Mouse (Mus musculus) heart, postnatal 0 days (tissue): ENCODE results near the gene Nipal1. TPM values are rescaled to one million over a fixed set of nuclear protein-coding genes. Genes with fewer than 3 reads are reported as not detected.

ENCODE experiments used
- ATAC-seq: fragments of 200-750 bp; cut with Nextera tagmentation; 2 replicates; pipeline ENCODE4 v1.8.0; 2017; ENCODE audit warnings: low read depth, moderate number of reproducible peaks, moderate library complexity; ENCODE audit not compliant: insufficient read depth
- DNase-seq: peaks from one replicate; pipeline ENCODE4 v3.0.0-alpha.2; 2016; ENCODE audit warnings: low spot score
- H3K27ac ChIP-seq: fragments of 300-500 bp; sonication (generic); 2 replicates; pipeline ENCODE4 v1.5.1; 2014; ENCODE audit warnings: low read depth, mild to moderate bottlenecking
- H3K27me3 ChIP-seq: fragments of 300-500 bp; sonication (generic); 2 replicates; pipeline ENCODE4 v1.6.1; 2014; ENCODE audit warnings: low read length, mixed read lengths; ENCODE audit not compliant: control insufficient read depth, insufficient read depth
- H3K36me3 ChIP-seq: fragments of 300-500 bp; sonication (generic); replicated peaks from 2 replicates; pipeline ENCODE4 v1.6.1; 2014; ENCODE audit warnings: low read length, mixed read lengths; ENCODE audit not compliant: control insufficient read depth, insufficient read depth
- H3K4me1 ChIP-seq: fragments of 300-500 bp; sonication (generic); 2 replicates; pipeline ENCODE4 v1.6.1; 2014; ENCODE audit warnings: antibody characterized with exemption; ENCODE audit not compliant: control insufficient read depth, insufficient read depth
- H3K4me2 ChIP-seq: fragments of 300-500 bp; sonication (generic); 2 replicates; pipeline ENCODE4 v1.6.1; 2014; ENCODE audit warnings: low read depth, mild to moderate bottlenecking, low read length, moderate library complexity
- H3K4me3 ChIP-seq: fragments of 300-500 bp; sonication (generic); 2 replicates; pipeline ENCODE4 v1.5.1; 2014; ENCODE audit warnings: low read depth, low read length
- H3K9ac ChIP-seq: fragments of 300-500 bp; sonication (generic); replicated peaks from 2 replicates; pipeline ENCODE4 v1.6.1; 2014; ENCODE audit warnings: low read depth, low read length, mixed read lengths
- H3K9me3 ChIP-seq: fragments of 300-500 bp; sonication (generic); replicated peaks from 2 replicates; pipeline ENCODE4 v1.6.1; 2016; ENCODE audit warnings: low read length; ENCODE audit not compliant: control insufficient read depth
- CTCF ChIP-seq: IDR thresholded peaks from 2 replicates; pipeline ENCODE4 v1.5.1; 2016; ENCODE audit warnings: antibody characterized with exemption, control low read depth, low read depth
- EP300 ChIP-seq: IDR thresholded peaks from 2 replicates; pipeline ENCODE4 v1.6.1; 2016; ENCODE audit warnings: antibody characterized with exemption, low read depth
- WGBS: fragments of 180-500 bp; shearing (Covaris S2); extraction: QIAGEN DNeasy Blood & Tissue Kit; methylation state at CpG from one replicate; pipeline ENCODE4 v1.1.7; 2014; 5-methylcytosine and 5-hydroxymethylcytosine counted together
- polyA plus RNA-seq: library from polyadenylated mRNA; unstranded; fragments of >200 nt; fragmentation: Nextera tagmentation; extraction: Ambion mirVana; gene quantifications from 2 replicates; pipeline ENCODE4 v1.2.1, GENCODE M21; 2015
- total RNA-seq: library from RNA; depleted of rRNA; stranded (reverse); fragments of >200 nt; gene quantifications from 2 replicates; pipeline ENCODE4 v1.2.3, GENCODE M21; 2014; ENCODE audit warnings: low replicate concordance

Nipal1 gene
- total and polyA plus RNA-seq, 2 experiments from 2014 or later: 0.46 TPM; not detected in 1

DNA sequence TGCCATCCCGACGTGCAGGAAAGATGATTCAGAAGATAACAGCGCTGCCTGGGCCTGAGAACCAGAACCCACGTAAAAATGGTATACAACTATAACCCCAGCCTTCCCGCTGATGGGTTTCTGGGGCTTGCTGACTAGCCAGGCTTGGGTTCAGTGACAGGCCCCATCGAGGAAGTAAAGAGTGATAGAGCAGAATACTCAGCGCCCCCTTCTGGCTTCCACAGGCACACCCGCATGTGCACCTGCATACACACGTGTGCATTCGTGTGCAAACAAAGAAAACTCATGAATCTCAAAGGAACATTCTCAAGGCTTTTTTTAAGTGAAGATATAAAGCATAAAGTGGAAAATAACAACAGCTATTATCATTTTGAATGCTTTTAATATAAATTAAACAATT, 1.5 kb upstream of the Nipal1 start:
- Histone ChIP-seq H3K27me3 (peaks cover 35% of the 10 kb centered on the region), H3K36me3 (no peaks in the 10 kb centered on the region), H3K4me1 (no peaks in the 10 kb centered on the region), H3K4me3 (no peak overlapping the region), H3K4me2 (no peak overlapping the region), H3K27ac (no peak overlapping the region), H3K9ac (no peak overlapping the region), H3K9me3 (no peaks in the 10 kb centered on the region)
- DNase-seq: no peak
- no peak for ATAC-seq
- 45% methylated on average over 10 of the region's 10 CpGs for whole genome bisulfite sequencing
- TF ChIP-seq EP300: no peak
- no peak for TF ChIP-seq CTCF

DNA sequence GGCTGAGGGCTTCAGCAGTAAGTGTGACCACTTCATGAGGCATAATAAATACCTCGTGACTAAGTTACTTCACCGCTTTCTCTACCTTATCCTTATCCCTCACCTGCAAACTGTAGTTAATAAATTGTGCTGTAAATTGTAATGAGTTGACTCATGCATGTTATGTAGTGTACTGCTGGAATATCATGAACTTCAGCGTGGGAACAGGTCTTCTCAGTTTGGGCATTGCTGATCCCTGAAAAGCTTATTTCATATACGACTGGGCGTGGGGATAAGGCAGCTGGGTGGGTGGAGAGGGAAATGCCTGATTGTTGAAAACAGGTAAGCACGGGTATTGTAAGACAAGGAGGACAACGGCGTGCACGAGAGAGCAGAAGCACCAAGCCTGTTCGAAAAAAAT, 599 bp upstream of the Nipal1 start:
- peak overlapping the region; percentile 61 for H3K4me3 ChIP-seq
- DNase-seq (no peak), ATAC-seq (no peak)
- H3K27me3 ChIP-seq: peaks cover 35% of the 10 kb centered on the region
- no peaks in the 10 kb centered on the region for H3K4me1 ChIP-seq
- no peaks in the 10 kb centered on the region for H3K36me3 ChIP-seq
- no peaks in the 10 kb centered on the region for H3K9me3 ChIP-seq
- H3K27ac ChIP-seq: no peak overlapping the region
- H3K4me2 ChIP-seq: peak overlapping the region; percentile 95
- TF ChIP-seq CTCF (no peak), EP300 (no peak)
- H3K9ac ChIP-seq: no peak overlapping the region
- 33% methylated on average over 10 of the region's 10 CpGs for WGBS

DNA sequence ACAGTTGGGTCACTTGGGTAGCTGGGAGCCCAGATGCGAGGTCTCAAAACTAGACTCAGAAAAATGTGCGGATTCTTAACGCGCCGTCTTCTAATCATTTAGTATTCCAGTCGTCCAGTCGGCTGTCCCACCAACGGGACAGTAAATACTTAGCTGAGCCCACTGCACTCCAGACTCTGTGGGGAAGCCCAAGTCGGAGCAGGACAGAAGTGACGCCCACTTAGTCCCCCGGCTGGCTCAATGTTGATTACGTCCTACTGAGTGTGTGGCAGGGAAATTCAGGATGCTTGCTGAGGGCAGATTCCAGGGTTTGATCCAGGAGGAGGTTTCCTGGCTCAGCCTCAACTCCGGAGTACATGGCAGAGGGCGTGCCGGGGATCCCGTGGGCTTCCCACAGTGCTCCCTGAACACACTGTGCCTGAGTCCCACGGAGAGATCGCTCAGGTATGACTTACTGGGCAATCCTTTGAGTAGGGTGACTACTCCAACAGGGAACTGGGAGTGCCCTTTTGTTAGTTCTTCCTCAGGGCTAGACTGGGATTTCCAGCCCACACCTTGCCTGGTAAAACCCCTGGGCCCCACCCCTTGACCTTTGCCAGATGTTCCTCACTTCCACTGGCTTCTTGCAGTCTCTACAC, 482 bp downstream of the Nipal1 start:
- no peaks in the 10 kb centered on the region for H3K36me3 ChIP-seq
- TF ChIP-seq EP300 (no peak), CTCF (no peak)
- no peak overlapping the region for H3K27ac ChIP-seq
- peak overlapping the region; percentile 33 for H3K9ac ChIP-seq
- H3K4me1 ChIP-seq: no peaks in the 10 kb centered on the region
- H3K27me3 ChIP-seq: peaks cover 35% of the 10 kb centered on the region
- DNase-seq: no peak
- H3K4me2 ChIP-seq: peak overlapping the region; percentile 95
- H3K9me3 ChIP-seq: no peaks in the 10 kb centered on the region
- 8% methylated on average over 18 of the region's 18 CpGs for WGBS
- peak overlapping the region; percentile 61 for H3K4me3 ChIP-seq
- ATAC-seq: peak; percentile 53; the same call in 1 of the 2 replicates

DNA sequence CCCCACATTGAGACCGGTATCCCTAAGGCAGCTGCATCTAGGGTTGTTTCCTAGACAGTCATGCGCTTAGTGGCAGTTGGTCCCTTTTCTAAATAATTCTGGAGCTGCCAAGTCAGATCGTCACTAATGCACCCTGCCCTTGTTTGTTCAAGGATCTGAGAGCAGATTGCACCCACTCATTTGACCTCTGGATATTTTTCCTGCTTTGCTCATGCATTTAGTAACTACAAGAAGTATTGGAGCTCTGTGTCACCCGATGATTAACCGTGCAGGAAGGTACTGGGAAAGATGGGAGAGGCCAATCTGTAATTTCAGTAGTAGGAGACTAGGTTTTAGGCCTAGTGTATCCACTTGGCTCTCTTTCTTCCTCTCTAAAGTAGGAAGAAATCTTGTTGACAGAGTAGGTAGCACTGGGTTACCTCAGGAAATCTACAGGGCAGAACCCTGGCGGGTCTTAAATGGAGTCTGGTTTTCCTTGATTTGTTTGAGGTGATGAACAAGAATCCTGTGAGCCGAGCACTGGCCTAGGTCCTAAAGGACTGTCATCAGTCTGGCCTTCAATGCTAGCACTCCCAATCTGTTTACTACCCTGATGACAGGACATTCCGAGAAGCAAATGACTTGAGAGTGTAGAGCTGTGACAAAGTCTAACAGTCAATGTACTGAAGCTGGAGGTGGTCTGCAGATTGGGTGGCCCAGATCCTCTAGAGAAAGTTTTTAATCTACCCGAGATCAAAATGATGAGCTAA, 1.6 kb downstream of the Nipal1 start:
- TF ChIP-seq EP300: no peak
- no peak for TF ChIP-seq CTCF
- H3K4me3 ChIP-seq: no peak overlapping the region
- H3K4me2 ChIP-seq: no peak overlapping the region
- 77% methylated on average over 9 of the region's 9 CpGs for WGBS
- H3K9ac ChIP-seq: no peak overlapping the region
- no peaks in the 10 kb centered on the region for H3K9me3 ChIP-seq
- H3K36me3 ChIP-seq: no peaks in the 10 kb centered on the region
- no peak for DNase-seq
- H3K4me1 ChIP-seq: no peaks in the 10 kb centered on the region
- no peak for ATAC-seq
- H3K27ac ChIP-seq: no peak overlapping the region
- H3K27me3 ChIP-seq: peaks cover 30% of the 10 kb centered on the region

DNA sequence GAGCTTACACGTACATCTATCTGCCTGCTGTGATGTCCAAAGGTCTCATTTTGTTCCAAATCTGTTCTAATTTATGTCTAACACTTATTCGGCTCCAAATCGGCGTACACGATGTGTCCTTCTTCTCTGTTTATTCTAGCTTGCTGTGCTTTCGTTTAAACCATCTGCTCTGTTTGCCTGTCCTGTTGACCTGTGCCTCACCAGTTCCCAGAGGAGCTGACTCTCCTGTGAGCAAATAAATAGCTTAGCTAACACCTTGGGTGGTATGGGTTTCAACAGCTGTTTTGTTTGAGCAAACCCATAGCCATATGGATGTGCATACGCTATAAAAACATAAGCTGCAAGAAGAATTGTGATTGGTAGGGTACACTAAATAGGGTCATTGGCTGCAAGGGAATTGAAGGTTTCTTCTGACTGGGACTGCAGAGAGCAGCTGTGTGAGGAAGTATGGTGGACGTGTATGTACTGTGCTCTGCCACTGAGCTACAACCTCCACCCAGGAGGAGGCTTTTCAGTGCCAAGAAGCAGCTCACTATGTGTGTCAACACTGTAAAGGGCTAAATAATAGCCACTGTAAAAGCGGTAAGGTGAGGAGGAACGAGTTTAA, 5.6 kb downstream of the Nipal1 start:
- no peak overlapping the region for H3K27ac ChIP-seq

More for the DNA sequence above, 5.6 kb downstream of the Nipal1 start:
- ATAC-seq (no peak), DNase-seq (no peak)
- H3K4me1 ChIP-seq: no peaks in the 10 kb centered on the region
- H3K9ac ChIP-seq: no peak overlapping the region
- no peaks in the 10 kb centered on the region for H3K36me3 ChIP-seq
- no peak overlapping the region for H3K4me3 ChIP-seq
- no peaks in the 10 kb centered on the region for H3K9me3 ChIP-seq
- no peak for TF ChIP-seq EP300
- TF ChIP-seq CTCF: no peak
- peaks cover 5% of the 10 kb centered on the region for H3K27me3 ChIP-seq
- WGBS: 75% methylated on average over 10 of the region's 10 CpGs
- no peak overlapping the region for H3K4me2 ChIP-seq
